Mouse (Mus musculus) embryonic facial prominence, embryonic 13.5 days (tissue): Measurements from ENCODE around the gene Atxn1. TPM values are rescaled to one million over a fixed set of nuclear protein-coding genes. Genes with fewer than 3 reads are reported as not detected.

Experiments used
- ATAC-seq: fragments of 200-750 bp; cut with Nextera tagmentation; 2 replicates; pipeline ENCODE4 v1.8.0; 2017; ENCODE audit warnings: low read depth; ENCODE audit not compliant: insufficient number of reproducible peaks, insufficient read depth, low FRiP score, low TSS enrichment
- H3K27ac ChIP-seq: fragments of 300-500 bp; sonication (generic); 2 replicates; pipeline ENCODE4 v1.5.1; 2015; ENCODE audit warnings: moderate library complexity, mild to moderate bottlenecking, inconsistent platforms
- H3K27me3 ChIP-seq: fragments of 300-500 bp; sonication (generic); 2 replicates; pipeline ENCODE4 v1.6.1; 2015; ENCODE audit warnings: mild to moderate bottlenecking, inconsistent platforms
- H3K36me3 ChIP-seq: fragments of 300-500 bp; sonication (generic); 2 replicates; pipeline ENCODE4 v1.6.1; 2015; ENCODE audit warnings: mild to moderate bottlenecking, inconsistent platforms
- H3K4me1 ChIP-seq: fragments of 300-500 bp; sonication (generic); 2 replicates; pipeline ENCODE4 v1.6.1; 2015; ENCODE audit warnings: inconsistent platforms
- H3K4me2 ChIP-seq: fragments of 300-500 bp; sonication (generic); 2 replicates; pipeline ENCODE4 v1.6.1; 2015; ENCODE audit warnings: moderate library complexity, mild to moderate bottlenecking, inconsistent platforms
- H3K4me3 ChIP-seq: fragments of 300-500 bp; sonication (generic); 2 replicates; pipeline ENCODE4 v1.5.1; 2015; ENCODE audit warnings: mild to moderate bottlenecking, inconsistent platforms
- H3K9ac ChIP-seq: fragments of 300-500 bp; sonication (generic); 2 replicates; pipeline ENCODE4 v1.6.1; 2015; ENCODE audit warnings: mild to moderate bottlenecking, inconsistent platforms
- H3K9me3 ChIP-seq: fragments of 300-500 bp; sonication (generic); 2 replicates; pipeline ENCODE4 v1.6.1; 2016; ENCODE audit warnings: inconsistent platforms
- WGBS: fragments of 180-500 bp; shearing (Covaris S2); methylation state at CpG from one replicate; pipeline ENCODE4 v1.1.7; 2015; ENCODE audit warnings: mixed read lengths; 5-methylcytosine and 5-hydroxymethylcytosine counted together
- polyA plus RNA-seq: library from polyadenylated mRNA; unstranded; fragments of >200 nt; fragmentation: Nextera tagmentation; extraction: Ambion mirVana; gene quantifications from 2 replicates; pipeline ENCODE4 v1.2.1, GENCODE M21; 2015

The Atxn1 gene
- polyA plus RNA-seq, 1 experiment from 2014 or later, result 5.5 TPM

- no peaks in the 10 kb centered on the region for H3K36me3 ChIP-seq
- WGBS, result 81% methylated on average over 6 of the region's 6 CpGs
- no peak overlapping the region for H3K4me2 ChIP-seq
- no peaks in the 10 kb centered on the region for H3K9me3 ChIP-seq
- no peak overlapping the region for H3K27ac ChIP-seq
- peaks cover 27% of the 10 kb centered on the region for H3K4me1 ChIP-seq
- no peak for ATAC-seq
- H3K9ac ChIP-seq, result no peak overlapping the region
- no peaks in the 10 kb centered on the region for H3K27me3 ChIP-seq
- H3K4me3 ChIP-seq, result no peak overlapping the region
These were observed 57.6 kb downstream of the Atxn1 start for GRCm38 (mm10) chr13:45907181-45907691.

GRCm38 (mm10) chr13:45906438-45907166 lies 58.2 kb downstream of the Atxn1 start:
- Histone ChIP-seq H3K9me3 (no peaks in the 10 kb centered on the region), H3K4me1 (peaks cover 27% of the 10 kb centered on the region), H3K36me3 (no peaks in the 10 kb centered on the region), H3K4me3 (no peak overlapping the region), H3K27ac (no peak overlapping the region), H3K4me2 (no peak overlapping the region), H3K9ac (no peak overlapping the region), H3K27me3 (no peaks in the 10 kb centered on the region)
- ATAC-seq, result no peak
- WGBS, result 50% methylated on average over 10 of the region's 10 CpGs

- peak; percentile 56; the same call in 1 of the 2 replicates for ATAC-seq
- no peaks in the 10 kb centered on the region for H3K36me3 ChIP-seq
- peak overlapping the region; percentile 7; the same call in 1 of the 2 replicates for H3K4me2 ChIP-seq
- peaks cover 27% of the 10 kb centered on the region for H3K4me1 ChIP-seq
- no peaks in the 10 kb centered on the region for H3K27me3 ChIP-seq
- H3K27ac ChIP-seq, result no peak overlapping the region
- WGBS, result 28% methylated on average over 4 of the region's 4 CpGs
- no peak overlapping the region for H3K9ac ChIP-seq
- H3K9me3 ChIP-seq, result no peaks in the 10 kb centered on the region
- no peak overlapping the region for H3K4me3 ChIP-seq
These were observed 59.9 kb downstream of the Atxn1 start for GRCm38 (mm10) chr13:45904955-45905354.

- no peak for ATAC-seq
- whole genome bisulfite sequencing, result 82% methylated on average over 4 of the region's 4 CpGs
- Histone ChIP-seq H3K4me3 (no peak overlapping the region), H3K4me1 (peaks cover 27% of the 10 kb centered on the region), H3K9ac (no peak overlapping the region), H3K27me3 (no peaks in the 10 kb centered on the region), H3K36me3 (no peaks in the 10 kb centered on the region), H3K27ac (no peak overlapping the region), H3K9me3 (no peaks in the 10 kb centered on the region), H3K4me2 (peak overlapping the region; percentile 7; the same call in 1 of the 2 replicates)
These were observed 60.4 kb downstream of the Atxn1 start for GRCm38 (mm10) chr13:45904456-45904855.

GRCm38 (mm10) chr13:45903519-45904274 lies 61.1 kb downstream of the Atxn1 start:
- no peaks in the 10 kb centered on the region for H3K27me3 ChIP-seq
- no peak for ATAC-seq
- no peak overlapping the region for H3K4me2 ChIP-seq
- H3K4me3 ChIP-seq, result no peak overlapping the region
- H3K4me1 ChIP-seq, result peaks cover 27% of the 10 kb centered on the region
- WGBS, result 82% methylated on average over 12 of the region's 12 CpGs
- H3K9me3 ChIP-seq, result no peaks in the 10 kb centered on the region
- no peak overlapping the region for H3K27ac ChIP-seq
- no peaks in the 10 kb centered on the region for H3K36me3 ChIP-seq
- no peak overlapping the region for H3K9ac ChIP-seq

- Histone ChIP-seq H3K4me3 (no peak overlapping the region), H3K4me1 (peaks cover 29% of the 10 kb centered on the region), H3K9me3 (no peaks in the 10 kb centered on the region), H3K9ac (no peak overlapping the region), H3K36me3 (no peaks in the 10 kb centered on the region), H3K27me3 (no peaks in the 10 kb centered on the region), H3K4me2 (no peak overlapping the region), H3K27ac (no peak overlapping the region)
- no peak for ATAC-seq
- 95% methylated on average over 5 of the region's 5 CpGs for WGBS
These were observed 62.4 kb downstream of the Atxn1 start for GRCm38 (mm10) chr13:45902457-45902856.

GRCm38 (mm10) chr13:45900776-45901175 lies 64.0 kb downstream of the Atxn1 start:
- Histone ChIP-seq H3K27me3 (no peaks in the 10 kb centered on the region), H3K4me3 (no peak overlapping the region), H3K4me2 (no peak overlapping the region), H3K4me1 (peaks cover 16% of the 10 kb centered on the region), H3K27ac (no peak overlapping the region), H3K36me3 (no peaks in the 10 kb centered on the region), H3K9me3 (no peaks in the 10 kb centered on the region), H3K9ac (no peak overlapping the region)
- no peak for ATAC-seq
- WGBS, result 75% methylated on average over 8 of the region's 8 CpGs

GRCm38 (mm10) chr13:45897571-45897970 lies 67.2 kb downstream of the Atxn1 start:
- Histone ChIP-seq H3K9ac (no peak overlapping the region), H3K4me3 (no peak overlapping the region), H3K4me2 (no peak overlapping the region), H3K27ac (no peak overlapping the region), H3K4me1 (peaks cover 13% of the 10 kb centered on the region), H3K9me3 (no peaks in the 10 kb centered on the region), H3K36me3 (no peaks in the 10 kb centered on the region), H3K27me3 (no peaks in the 10 kb centered on the region)
- ATAC-seq, result no peak
- 63% methylated on average over 2 of the region's 2 CpGs for WGBS

- no peak overlapping the region for H3K4me3 ChIP-seq
- no peaks in the 10 kb centered on the region for H3K36me3 ChIP-seq
- H3K9me3 ChIP-seq, result no peaks in the 10 kb centered on the region
- H3K9ac ChIP-seq, result no peak overlapping the region
- no peak for ATAC-seq
- H3K27me3 ChIP-seq, result no peaks in the 10 kb centered on the region
- H3K27ac ChIP-seq, result no peak overlapping the region
- 38% methylated on average over 10 of the region's 10 CpGs for WGBS
- H3K4me2 ChIP-seq, result no peak overlapping the region
- H3K4me1 ChIP-seq, result peaks cover 13% of the 10 kb centered on the region
These were observed 70.0 kb downstream of the Atxn1 start for GRCm38 (mm10) chr13:45894760-45895159.

GRCm38 (mm10) chr13:45894234-45894633 lies 70.6 kb downstream of the Atxn1 start:
- Histone ChIP-seq H3K4me2 (no peak overlapping the region), H3K4me3 (no peak overlapping the region), H3K27me3 (no peaks in the 10 kb centered on the region), H3K9ac (no peak overlapping the region), H3K4me1 (peaks cover 13% of the 10 kb centered on the region), H3K27ac (no peak overlapping the region), H3K9me3 (no peaks in the 10 kb centered on the region), H3K36me3 (no peaks in the 10 kb centered on the region)
- no peak for ATAC-seq
- WGBS, result 77% methylated on average over 6 of the region's 6 CpGs

GRCm38 (mm10) chr13:45891073-45891472 lies 73.7 kb downstream of the Atxn1 start:
- Histone ChIP-seq H3K4me3 (no peak overlapping the region), H3K4me1 (peaks cover 17% of the 10 kb centered on the region), H3K4me2 (no peak overlapping the region), H3K9ac (no peak overlapping the region), H3K27me3 (no peaks in the 10 kb centered on the region), H3K9me3 (no peaks in the 10 kb centered on the region), H3K27ac (no peak overlapping the region), H3K36me3 (no peaks in the 10 kb centered on the region)
- no peak for ATAC-seq
- WGBS, result 88% methylated on average over 2 of the region's 2 CpGs
